Comparison of ENCODE assay signal across 8 mouse cellular contexts in genomic region chr2:152669256-152669638, GRCm38 (mm10). TPM values are rescaled to one million over a fixed set of nuclear protein-coding genes. Genes with fewer than 3 reads are reported as not detected.
DNase-seq lines count a peak whose midpoint lies in the region; ATAC-seq lines count a peak whose summit lies in the region.

TSS of gene H13 (plus strand) at chr2:152669461.

- WGBS in hindbrain, embryonic 12.5 days, result under 1% methylated on average over 35 of the region's 35 CpGs

- DNase-seq in MN1 (ENCODE audit: low spot score), result peak; percentile 95
- DNase-seq in cerebellum, adult 9-10 months, result peak; percentile 92
- peak; percentile 86 to 92 for DNase-seq in frontal cortex, postnatal 10 days (ENCODE audit: low spot score in 2 of 2)
- DNase-seq in layer of hippocampus, postnatal 14 days (ENCODE audit: low spot score in 2 of 2), result peak; percentile 91 to 94
- peak; percentile 91 for DNase-seq in lung, postnatal 14 days
- peak; percentile 85 for DNase-seq in retina, adult 2 months (ENCODE audit: low read depth, low spot score)
- peak; percentile 90 to 91 for DNase-seq in thymus, postnatal 36 days

- peak within 1 kb of the TSS; percentile 99 for H3K4me3 ChIP-seq in hindbrain, embryonic 12.5 days

- peak within 1 kb of the TSS; percentile 97 for H3K27ac ChIP-seq in hindbrain, embryonic 12.5 days

- peaks cover 15% of the 10 kb centered on the region; the same call in 1 of the 2 replicates for H3K36me3 ChIP-seq in hindbrain, embryonic 12.5 days

- no peaks in the 10 kb centered on the region for H3K9me3 ChIP-seq in hindbrain, embryonic 12.5 days (replicated peaks)

- peak within 1 kb of the TSS; percentile 93 for H3K4me2 ChIP-seq in hindbrain, embryonic 12.5 days (replicated peaks)

- peak; percentile 81 for ATAC-seq in hindbrain, embryonic 12.5 days (ENCODE audit: low FRiP score)

- peak within 1 kb of the TSS; percentile 96 for H3K9ac ChIP-seq in hindbrain, embryonic 12.5 days

- no peaks in the 10 kb centered on the region for H3K27me3 ChIP-seq in hindbrain, embryonic 12.5 days

- peaks cover 34% of the 10 kb centered on the region for H3K4me1 ChIP-seq in hindbrain, embryonic 12.5 days

RNA-seq across cellular contexts. Expression of gene H13, which starts in this region (rescaled TPM):
- 153 and 157 TPM in 2 replicates for polyA plus RNA-seq in hindbrain, embryonic 12.5 days (2016; fragmentation: Nextera tagmentation; extraction: Ambion mirVana)
- 10 to 100 TPM; 84.9 to 86.7 TPM for total RNA-seq in layer of hippocampus, postnatal 14 days (2021)

Comparison
In these comparisons a context has a peak if more than half of its experiments do, and no peak if none do; other contexts are left out.
1. Peak in every context shown above with its lines: DNase-seq, ATAC-seq, H3K4me3 ChIP-seq and H3K27ac ChIP-seq.